Mouse (Mus musculus) brain, adult 10 weeks (tissue): ENCODE results near the gene Olfr1222. TPM values are rescaled to one million over a fixed set of nuclear protein-coding genes. Genes with fewer than 3 reads are reported as not detected.

Experiments used
- polyA plus RNA-seq: library from polyadenylated mRNA; stranded (reverse); fragments of 350-450 nt; fragmentation: Illumina TruSeq; extraction: RNeasy Lipid Tissue Mini Kit (QIAGEN cat#74804); gene quantifications from one replicate; pipeline ENCODE4 v1.2.3, GENCODE M21; 2015; ENCODE audit warnings: low read depth, low replicate concordance

Olfr1222 gene
- not detected for polyA plus RNA-seq

DNA sequence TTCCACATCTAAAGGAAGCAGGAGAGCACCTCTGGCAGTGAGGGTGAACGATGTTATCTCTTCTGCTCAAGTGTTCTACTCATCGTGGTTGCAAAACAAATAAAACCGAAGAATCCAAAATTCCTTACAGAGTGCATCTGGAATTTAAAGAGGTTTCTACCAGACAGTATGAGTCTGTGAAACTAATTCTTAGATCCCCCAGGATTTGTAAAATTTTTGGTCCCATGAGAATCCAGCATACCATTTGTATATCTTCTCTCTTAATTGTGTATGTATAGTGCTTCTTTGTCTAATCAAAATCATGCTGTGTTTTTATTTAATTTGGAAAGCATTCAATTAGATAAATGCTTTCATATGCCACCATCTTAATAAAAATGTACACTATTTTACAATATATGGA, at the start of gene Olfr1222:
TSS of gene Olfr1222 (minus strand) at position 101 of the 400 bp plus-strand sequence.

DNA sequence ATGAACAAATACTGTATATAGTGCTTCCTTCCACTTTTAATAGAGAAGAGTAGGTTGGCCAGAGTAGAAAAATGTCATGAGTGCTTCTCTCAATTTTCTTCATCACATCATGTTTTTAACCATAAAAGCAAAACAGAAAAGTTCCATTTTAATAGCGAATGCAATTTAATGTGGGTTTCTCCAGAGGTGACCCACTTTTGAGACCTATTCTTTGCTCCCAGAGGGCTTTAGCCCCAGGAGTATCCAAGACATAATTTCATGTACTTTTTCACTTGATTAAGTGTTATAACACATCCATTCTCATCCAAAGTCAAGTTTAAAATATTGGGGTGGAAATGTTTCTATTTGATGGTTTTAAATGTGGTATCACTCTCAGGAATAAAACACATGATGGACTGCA, 41.7 kb upstream of the Olfr1222 start, which contains the start of gene Olfr1225:
TSS of gene Olfr1225 (minus strand) at position 101 of the 400 bp plus-strand sequence.

DNA sequence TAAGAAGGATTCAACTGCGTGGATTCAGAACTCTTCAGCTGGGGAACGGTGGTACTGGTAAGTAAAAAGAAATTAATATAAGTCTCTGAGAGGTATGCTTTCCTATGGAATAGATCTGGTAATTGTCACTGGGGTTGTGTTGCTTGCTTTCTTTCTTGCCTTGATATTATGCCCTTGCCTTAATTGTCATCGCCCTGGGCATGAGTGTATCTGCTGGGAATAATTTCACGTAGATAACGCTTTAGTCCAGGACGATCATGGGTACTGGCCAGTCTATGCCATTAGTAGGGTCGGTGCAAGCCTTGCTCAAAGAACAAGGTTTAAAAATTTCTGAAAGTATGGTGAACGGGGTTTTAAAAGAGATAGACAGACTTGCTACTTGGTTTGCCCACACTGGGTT, 31.1 kb upstream of the Olfr1222 start, which contains the start of gene Olfr1224-ps1:
TSS of gene Olfr1224-ps1 (minus strand) at position 101 of the 400 bp plus-strand sequence.

DNA sequence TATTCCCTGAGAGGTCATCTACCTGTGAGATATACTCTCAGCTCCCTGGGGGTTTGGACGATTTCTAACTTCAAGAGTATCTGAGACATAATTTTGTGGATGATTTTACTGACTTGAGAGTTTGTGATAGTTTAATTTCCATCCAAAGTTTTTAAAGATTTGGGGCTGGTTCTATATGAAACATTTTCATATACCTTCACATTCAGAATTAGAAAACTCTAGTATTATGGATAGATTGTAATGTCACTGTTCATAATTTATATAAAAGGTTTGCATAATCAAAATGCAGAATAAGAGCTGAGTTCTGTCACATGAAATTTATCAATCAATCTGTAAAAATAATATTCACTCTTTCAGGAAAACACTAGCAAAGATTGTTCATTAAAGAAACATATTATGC, 18.6 kb upstream of the Olfr1222 start, which contains the start of gene Olfr1223:
TSS of gene Olfr1223 (minus strand) at position 101 of the 400 bp plus-strand sequence.

DNA sequence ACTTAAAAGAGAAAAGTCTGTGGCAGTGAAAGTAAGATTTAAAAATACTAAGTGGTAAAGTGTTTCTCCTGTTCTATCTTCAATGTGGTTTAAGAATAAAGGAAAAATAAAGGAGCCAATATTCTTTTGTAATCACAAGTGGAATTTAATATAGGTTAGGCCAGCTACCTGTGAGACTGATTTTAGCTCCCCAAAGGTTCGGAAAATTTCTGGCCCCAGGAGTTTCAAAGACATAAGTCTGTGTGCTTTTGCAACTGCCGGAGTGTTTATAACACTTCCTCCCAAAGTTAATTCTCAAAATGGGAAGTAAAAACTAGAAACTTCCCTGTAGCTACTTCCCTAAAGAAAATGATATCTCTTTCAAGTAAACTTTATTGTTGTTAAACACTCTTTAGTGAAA, 15.7 kb downstream of the Olfr1222 start, which contains the start of gene Olfr1221:
TSS of gene Olfr1221 (minus strand) at position 101 of the 400 bp plus-strand sequence.

DNA sequence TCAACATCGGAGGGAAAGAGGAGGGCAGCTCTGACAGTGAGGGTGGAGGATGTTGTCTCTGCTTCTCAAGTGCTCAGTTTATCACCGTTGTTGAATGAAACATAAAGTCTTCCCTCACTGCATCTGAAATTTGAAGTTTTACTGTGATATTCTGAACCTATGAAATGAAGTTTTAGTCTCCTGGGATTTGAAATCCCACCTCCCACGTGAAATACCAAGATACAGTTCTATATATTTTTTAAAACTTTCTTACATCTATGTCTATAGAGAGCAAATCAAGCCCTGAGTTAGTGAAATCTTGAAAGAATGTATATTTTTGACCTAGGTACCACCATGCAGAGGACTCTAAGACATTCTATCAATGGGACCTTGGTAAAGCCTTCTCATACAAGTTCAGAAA, 26.1 kb downstream of the Olfr1222 start, which contains the start of gene Olfr1220:
TSS of gene Olfr1220 (minus strand) at position 101 of the 400 bp plus-strand sequence.

DNA sequence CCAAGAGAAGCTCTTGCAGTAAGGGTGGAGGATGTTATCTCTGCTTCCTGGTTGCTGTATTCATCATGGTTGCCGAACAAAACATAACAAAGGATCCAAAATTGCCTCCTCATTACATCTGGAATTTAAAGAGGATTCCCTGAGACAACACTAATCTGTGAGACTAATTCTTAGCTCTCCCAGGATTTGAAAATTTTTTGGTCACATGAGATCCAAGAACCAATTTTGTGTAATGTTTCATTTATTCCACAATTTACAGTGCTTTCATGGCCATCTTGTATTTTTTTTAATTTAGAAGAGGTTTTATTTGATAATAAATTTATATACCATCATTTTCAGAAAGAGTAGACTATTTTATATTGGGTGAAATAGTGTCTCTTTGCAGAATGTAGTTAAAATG, 49.4 kb downstream of the Olfr1222 start, which contains the start of gene Olfr1219:
TSS of gene Olfr1219 (minus strand) at position 101 of the 400 bp plus-strand sequence.

Other genes with a start within 250 kb of the Olfr1222 start
- not detected for gene Olfr1208, start 230.7 kb downstream of the Olfr1222 start, polyA plus RNA-seq
- gene Olfr1209, start 217.9 kb downstream of the Olfr1222 start, polyA plus RNA-seq: not detected
- not detected for gene Olfr1211, start 194.9 kb downstream of the Olfr1222 start, polyA plus RNA-seq
- gene Olfr1212, start 179.1 kb downstream of the Olfr1222 start, polyA plus RNA-seq: not detected
- gene Gm13762, start 152.8 kb downstream of the Olfr1222 start, polyA plus RNA-seq: not detected
- gene Olfr1214, start 140.4 kb downstream of the Olfr1222 start, polyA plus RNA-seq: not detected
- gene Olfr1215, start 126.1 kb downstream of the Olfr1222 start, polyA plus RNA-seq: not detected
- gene Olfr1216, start 114.7 kb downstream of the Olfr1222 start, polyA plus RNA-seq: not detected
- gene Olfr1217, start 101.0 kb downstream of the Olfr1222 start, polyA plus RNA-seq: not detected
- gene Olfr1218, start 71.9 kb downstream of the Olfr1222 start, polyA plus RNA-seq: not detected
- not detected for gene Olfr1219, start 49.5 kb downstream of the Olfr1222 start, polyA plus RNA-seq
- not detected for gene Olfr1220, start 26.2 kb downstream of the Olfr1222 start, polyA plus RNA-seq
- gene Olfr1221, start 15.8 kb downstream of the Olfr1222 start, polyA plus RNA-seq: not detected
- gene Olfr1223, start 18.5 kb upstream of the Olfr1222 start, polyA plus RNA-seq: not detected
- gene Olfr1224-ps1, start 31.0 kb upstream of the Olfr1222 start, polyA plus RNA-seq: not detected
- gene Olfr1225, start 41.6 kb upstream of the Olfr1222 start, polyA plus RNA-seq: not detected
- not detected for gene Olfr1226, start 67.0 kb upstream of the Olfr1222 start, polyA plus RNA-seq
- not detected for gene Olfr1228, start 121.0 kb upstream of the Olfr1222 start, polyA plus RNA-seq
- gene Olfr1229, start 155.0 kb upstream of the Olfr1222 start, polyA plus RNA-seq: not detected
- gene Olfr1230, start 164.2 kb upstream of the Olfr1222 start, polyA plus RNA-seq: not detected
- not detected for gene Olfr1231, start 174.0 kb upstream of the Olfr1222 start, polyA plus RNA-seq
- not detected for gene Olfr1232, start 196.6 kb upstream of the Olfr1222 start, polyA plus RNA-seq
- not detected for gene Olfr1233, start 209.3 kb upstream of the Olfr1222 start, polyA plus RNA-seq
- not detected for gene Olfr1234, start 231.8 kb upstream of the Olfr1222 start, polyA plus RNA-seq